Mouse (Mus musculus) brain, embryonic 14.5 days (tissue): ENCODE measurements around the gene Znrf3.

Experiments
- CTCF ChIP-seq: fragments of 200-500 bp; IDR thresholded peaks from 2 replicates; pipeline ENCODE4 v1.5.1; 2012; ENCODE audit warnings: inconsistent platforms, mild to moderate bottlenecking, moderate library complexity, borderline replicate concordance; ENCODE audit not compliant: insufficient read depth, insufficient read length; ENCODE audit errors: extremely low read depth
- POLR2A ChIP-seq: fragments of 200-500 bp; IDR thresholded peaks from 2 replicates; pipeline ENCODE4 v1.6.1; 2012; ENCODE audit warnings: mild to moderate bottlenecking, inconsistent platforms, borderline replicate concordance; ENCODE audit not compliant: poor library complexity, insufficient read depth, insufficient read length, severe bottlenecking; ENCODE audit errors: extremely low read depth

DNA sequence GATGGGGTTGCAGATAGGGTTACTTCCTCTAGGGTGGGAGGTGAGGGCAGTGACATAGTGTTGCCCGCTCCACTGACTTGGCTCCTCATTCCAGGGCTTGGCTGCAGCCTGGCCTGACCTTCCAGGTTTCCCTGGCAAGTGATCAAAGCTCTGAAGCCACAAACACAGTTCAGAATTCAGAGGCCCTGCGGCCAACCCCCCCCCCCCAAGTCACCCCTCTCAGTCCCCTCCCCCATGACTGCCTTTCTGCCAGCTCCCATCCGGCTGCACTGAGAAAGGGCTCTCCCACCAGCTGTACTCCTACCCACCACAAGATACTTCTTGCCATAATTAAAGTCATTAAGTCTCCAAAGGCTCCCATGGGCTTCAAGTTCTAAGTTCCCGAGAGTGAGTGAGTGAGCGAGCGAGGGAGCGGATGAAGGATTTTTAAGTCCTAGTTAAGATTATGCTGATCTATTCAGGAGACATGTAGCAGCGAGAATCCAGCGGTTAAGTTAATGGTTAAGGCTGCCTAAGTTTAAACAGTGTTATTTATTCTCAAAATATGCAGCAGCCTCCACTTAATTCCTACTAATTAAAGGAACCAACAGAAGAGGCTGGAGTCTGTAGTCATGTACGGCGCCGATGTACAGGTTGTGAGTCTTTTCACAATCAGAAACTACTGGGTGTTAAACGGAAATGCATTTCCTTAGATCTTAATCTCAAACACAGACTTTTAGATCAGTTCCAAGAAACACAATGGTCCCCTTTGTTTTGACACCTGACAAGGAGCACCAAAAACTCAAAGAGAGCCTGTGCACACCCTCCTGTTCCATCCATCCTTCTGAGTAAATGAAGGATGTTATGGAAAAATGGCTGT lies 147.3 kb downstream of the Znrf3 start:
- no peak for TF ChIP-seq CTCF
- TF ChIP-seq POLR2A, result no peak
